Mouse (Mus musculus) olfactory bulb, adult 2 months (tissue): ENCODE data around the gene Steap2. TPM values are rescaled to one million over a fixed set of nuclear protein-coding genes. Genes with fewer than 3 reads are reported as not detected.

ENCODE experiments used
- H3K27ac ChIP-seq: fragments of 200-500 bp; 2 replicates; pipeline ENCODE4 v1.5.1; 2012; ENCODE audit warnings: low read depth, low read length; ENCODE audit not compliant: insufficient read depth
- H3K4me1 ChIP-seq: fragments of 200-500 bp; 2 replicates; pipeline ENCODE4 v1.6.1; 2012; ENCODE audit warnings: low read length; ENCODE audit not compliant: control insufficient read depth, insufficient read depth
- H3K4me3 ChIP-seq: fragments of 200-500 bp; 2 replicates; pipeline ENCODE4 v1.5.1; 2012; ENCODE audit warnings: mild to moderate bottlenecking, low read depth, low read length, moderate library complexity; ENCODE audit not compliant: insufficient read depth
- CTCF ChIP-seq: fragments of 200-500 bp; IDR thresholded peaks from 2 replicates; pipeline ENCODE4 v1.5.1; 2012; ENCODE audit warnings: low read depth, mild to moderate bottlenecking, low read length, moderate library complexity; ENCODE audit not compliant: insufficient read depth
- POLR2A ChIP-seq: fragments of 200-500 bp; IDR thresholded peaks from 2 replicates; pipeline ENCODE4 v1.6.1; 2012; ENCODE audit warnings: mild to moderate bottlenecking, low read depth, low read length, moderate library complexity; ENCODE audit not compliant: insufficient read depth
- WGBS: fragments of 180-500 bp; shearing (Covaris S2); methylation state at CpG from one replicate; pipeline ENCODE4 v1.1.7; 2018; 5-methylcytosine and 5-hydroxymethylcytosine counted together
- polyA plus RNA-seq: library from polyadenylated mRNA; stranded (reverse); fragments of >200 nt; gene quantifications from 2 replicates; pipeline ENCODE4 v1.2.4, GENCODE M21; 2012; ENCODE audit warnings: low replicate concordance; ENCODE audit not compliant: missing spikeins, insufficient read depth, insufficient read length

Gene Steap2
- polyA plus RNA-seq, 1 experiment, result not detected

DNA sequence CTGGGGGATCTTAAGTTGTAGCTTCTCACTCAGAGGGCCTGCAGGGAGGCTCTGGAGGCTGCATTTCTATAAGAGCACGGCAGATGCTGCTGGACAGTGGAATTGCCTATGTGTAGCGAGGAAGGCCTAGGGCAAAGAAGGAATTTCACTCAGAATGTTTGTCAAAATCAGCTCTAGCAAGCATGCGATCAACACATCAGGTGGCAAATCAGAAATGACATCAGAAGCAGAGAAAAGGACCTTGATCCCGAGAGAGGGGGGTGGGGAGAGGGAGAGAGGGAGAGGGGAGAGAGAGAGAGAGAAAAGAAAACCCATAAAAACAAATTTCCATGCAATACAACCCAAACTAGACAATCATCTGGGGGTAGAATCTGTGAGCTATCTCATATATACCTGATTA lies 11.1 kb downstream of the Steap2 start:
- TF ChIP-seq CTCF, result no peak
- no peak for TF ChIP-seq POLR2A
- 79% methylated on average over 4 of the region's 4 CpGs for WGBS
- Histone ChIP-seq H3K4me3 (no peak overlapping the region), H3K4me1 (no peaks in the 10 kb centered on the region), H3K27ac (no peak overlapping the region)

GRCm38 (mm10) chr5:5679459-5679858 lies 14.9 kb downstream of the Steap2 start:
- TF ChIP-seq POLR2A (no peak), CTCF (no peak)
- Histone ChIP-seq H3K4me1 (no peaks in the 10 kb centered on the region), H3K27ac (no peak overlapping the region), H3K4me3 (no peak overlapping the region)

DNA sequence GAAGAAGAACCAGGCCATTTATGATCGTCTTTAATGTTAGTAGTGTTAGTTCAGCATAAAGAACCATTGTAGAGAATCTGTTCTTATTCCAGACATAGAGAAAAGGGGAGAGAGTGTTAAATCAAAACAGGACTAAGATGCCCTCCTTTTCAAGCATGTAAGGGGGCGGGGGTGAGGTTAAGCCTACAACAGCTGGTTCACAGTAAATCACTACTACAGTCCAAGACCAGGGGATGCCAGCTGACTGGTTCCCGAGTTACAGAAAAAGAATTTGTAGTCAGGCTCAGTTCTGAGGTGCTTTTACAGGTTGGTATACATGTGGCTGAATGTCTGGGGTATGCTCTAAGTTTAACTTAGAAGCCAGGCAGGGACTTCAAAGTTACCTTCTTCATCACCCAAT lies 18.3 kb downstream of the Steap2 start:
- no peak overlapping the region for H3K4me3 ChIP-seq
- 0 out of 2 replicates have a peak, but pooled peaks cover 2% of the 10 kb centered on the region for H3K4me1 ChIP-seq
- H3K27ac ChIP-seq, result no peak overlapping the region
- WGBS, result 92% methylated on average over 3 of the region's 3 CpGs
- TF ChIP-seq CTCF (no peak), POLR2A (no peak)

GRCm38 (mm10) chr5:5668920-5669319 lies 25.5 kb downstream of the Steap2 start:
- no peak for TF ChIP-seq POLR2A
- no peak for TF ChIP-seq CTCF
- H3K4me3 ChIP-seq, result no peak overlapping the region
- H3K27ac ChIP-seq, result no peak overlapping the region
- 82% methylated on average over 7 of the region's 7 CpGs for WGBS
- 0 out of 2 replicates have a peak, but pooled peaks cover 2% of the 10 kb centered on the region for H3K4me1 ChIP-seq

GRCm38 (mm10) chr5:5664371-5664926 lies 29.9 kb downstream of the Steap2 start:
- Histone ChIP-seq H3K4me3 (peak overlapping the region; percentile 78), H3K27ac (no peak overlapping the region), H3K4me1 (0 out of 2 replicates have a peak, but pooled peaks cover 2% of the 10 kb centered on the region)
- TF ChIP-seq POLR2A (no peak), CTCF (no peak)
- WGBS, result 44% methylated on average over 6 of the region's 6 CpGs

- Histone ChIP-seq H3K4me1 (0 out of 2 replicates have a peak, but pooled peaks cover 2% of the 10 kb centered on the region), H3K4me3 (peak within 1 kb of the TSS; percentile 78), H3K27ac (no peak within 1 kb of the TSS)
- TF ChIP-seq CTCF (no peak), POLR2A (peak; percentile 35; the same call in 1 of the 2 replicates)
- WGBS, result under 1% methylated on average over 48 of the region's 48 CpGs
Observed at GRCm38 (mm10) chr5:5663655-5664370, 30.6 kb downstream of the Steap2 start, which contains the start of gene Cfap69. Cfap69 (minus strand) TSS chr5:5664239.

DNA sequence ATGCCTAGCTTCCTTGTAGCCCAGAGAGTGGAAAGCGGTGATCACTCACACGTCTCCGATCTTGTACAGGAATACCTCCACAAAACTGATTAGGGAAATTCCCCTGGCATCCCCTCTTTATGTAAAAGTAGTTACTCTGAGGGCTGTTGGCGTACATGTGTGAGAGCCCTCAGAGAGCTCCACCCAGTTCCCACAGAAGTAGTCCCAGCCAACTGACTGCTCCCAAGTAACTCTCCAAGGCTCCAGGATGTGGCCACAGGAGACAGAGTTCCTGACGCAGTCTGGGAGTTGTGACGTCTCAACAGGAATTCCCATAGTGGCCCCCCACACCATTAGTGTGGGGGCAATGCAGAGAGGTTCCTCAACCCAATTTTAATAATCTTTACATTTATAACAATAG lies 31.3 kb downstream of the Steap2 start:
- Histone ChIP-seq H3K4me3 (peak overlapping the region; percentile 4; the same call in 1 of the 2 replicates), H3K27ac (no peak overlapping the region), H3K4me1 (0 out of 2 replicates have a peak, but pooled peaks cover 2% of the 10 kb centered on the region)
- TF ChIP-seq POLR2A, result no peak
- no peak for TF ChIP-seq CTCF
- 46% methylated on average over 6 of the region's 6 CpGs for WGBS

DNA sequence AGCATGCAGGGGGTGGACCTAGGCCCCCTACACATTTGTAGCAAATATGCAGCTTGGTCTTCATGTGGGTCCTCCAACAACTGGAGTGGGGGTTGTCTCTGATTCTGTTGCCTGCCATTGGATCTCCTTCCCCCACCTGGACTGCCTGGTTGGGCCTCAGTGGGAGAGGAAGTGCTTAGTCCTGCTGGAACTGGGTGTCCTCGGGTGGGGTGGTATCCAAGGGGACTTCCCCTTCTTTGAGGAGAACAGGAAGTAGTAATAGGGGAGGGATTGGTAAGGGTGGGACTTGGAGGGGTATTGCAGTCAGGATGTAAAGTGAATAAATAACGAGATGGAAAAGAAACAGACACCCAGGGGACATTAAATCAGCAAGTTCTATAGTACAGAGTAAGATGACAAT lies 35.7 kb downstream of the Steap2 start:
- Histone ChIP-seq H3K27ac (no peak overlapping the region), H3K4me1 (0 out of 2 replicates have a peak, but pooled peaks cover 2% of the 10 kb centered on the region), H3K4me3 (no peak overlapping the region)
- TF ChIP-seq POLR2A, result no peak
- no peak for TF ChIP-seq CTCF
- WGBS, result 52% methylated on average over 2 of the region's 2 CpGs

DNA sequence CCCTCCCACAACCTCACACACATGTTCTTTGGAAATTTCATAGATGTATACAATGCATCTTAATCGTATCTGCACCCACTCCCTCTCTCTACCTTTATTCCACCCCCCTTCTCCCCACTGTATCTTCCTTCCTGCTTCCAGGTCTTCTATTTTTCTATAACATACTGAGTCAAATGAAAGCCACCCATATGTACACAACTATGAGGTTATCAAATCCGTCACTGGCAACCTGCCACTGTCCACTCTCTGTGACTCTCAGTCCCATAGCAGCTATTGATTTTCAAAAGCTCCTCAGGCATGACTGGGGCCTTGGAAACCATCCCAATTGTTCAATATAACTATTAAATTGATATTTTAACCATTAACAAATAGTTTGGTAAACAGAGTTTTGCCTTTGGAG lies 36.4 kb downstream of the Steap2 start:
- H3K27ac ChIP-seq, result no peak overlapping the region
- no peak for TF ChIP-seq POLR2A
- no peak for TF ChIP-seq CTCF
- H3K4me1 ChIP-seq, result 0 out of 2 replicates have a peak, but pooled peaks cover 2% of the 10 kb centered on the region
- H3K4me3 ChIP-seq, result no peak overlapping the region
- WGBS, result 77% methylated on average over 2 of the region's 2 CpGs
